Mouse (Mus musculus) urinary bladder, adult 18-20 months (tissue): ENCODE measurements around the gene Sptlc2.
"Not testable (repeated sequence)": the region's sequence is repeated elsewhere in the genome, so short reads cannot be mapped to it uniquely, and the experiment has no call there.

Source experiments
- DNase-seq, 2 experiments: peaks; one replicate each; pipeline ENCODE4 v3.0.0; 2022; ENCODE audit warnings: low spot score in 2 of 2, mixed read lengths in 2 of 2

Sptlc2 gene

DNA sequence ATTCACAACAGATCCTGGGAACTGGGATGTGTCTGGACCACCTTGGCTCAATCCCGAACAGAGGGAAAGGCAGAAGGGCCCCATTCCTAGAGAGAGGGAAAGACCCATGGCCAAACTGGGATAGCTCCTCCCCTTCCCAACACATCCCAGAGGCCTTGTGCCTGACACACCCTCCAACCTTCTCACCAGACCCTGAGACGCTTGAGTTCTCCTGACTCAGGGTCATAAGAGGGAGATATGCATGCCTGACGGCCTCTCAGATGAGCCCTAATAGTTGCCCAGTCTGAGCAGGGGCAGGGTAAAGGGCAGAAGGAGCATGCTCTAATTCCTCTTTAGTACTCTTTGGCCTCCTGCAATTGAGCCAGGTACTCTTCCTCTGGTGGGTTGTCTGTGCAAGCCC, 108.8 kb downstream of the Sptlc2 start:
- no peak for DNase-seq

DNA sequence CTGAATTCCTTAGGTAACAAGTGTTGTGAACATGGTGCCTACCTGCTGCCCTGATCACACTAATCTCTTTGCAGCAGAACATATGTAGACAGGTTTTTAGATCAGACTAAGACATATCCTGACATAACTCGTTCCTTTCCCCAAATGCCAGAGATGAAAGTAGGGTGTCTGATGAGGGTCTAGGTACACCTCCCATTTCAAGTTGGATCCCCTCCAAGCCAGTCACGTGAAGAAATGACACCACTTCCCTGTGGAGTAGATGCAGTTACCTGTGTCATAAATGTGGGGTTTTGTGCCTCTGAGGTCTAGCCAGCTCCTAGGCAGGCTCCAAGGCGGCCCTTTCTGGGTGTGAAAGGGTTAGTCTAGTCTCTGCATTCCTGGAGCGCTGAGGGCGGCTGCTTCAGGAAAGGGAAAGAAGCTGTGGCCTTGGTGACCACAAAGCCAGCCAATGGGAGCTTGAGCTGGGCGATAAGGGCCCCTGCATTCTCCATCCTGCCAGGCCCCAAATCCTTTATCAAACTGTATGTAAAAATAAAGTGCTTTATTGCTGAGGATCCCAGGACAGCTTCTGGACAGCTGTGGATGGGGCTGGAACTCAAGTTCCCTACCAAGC, 109.9 kb downstream of the Sptlc2 start:
- no peak for DNase-seq

DNA sequence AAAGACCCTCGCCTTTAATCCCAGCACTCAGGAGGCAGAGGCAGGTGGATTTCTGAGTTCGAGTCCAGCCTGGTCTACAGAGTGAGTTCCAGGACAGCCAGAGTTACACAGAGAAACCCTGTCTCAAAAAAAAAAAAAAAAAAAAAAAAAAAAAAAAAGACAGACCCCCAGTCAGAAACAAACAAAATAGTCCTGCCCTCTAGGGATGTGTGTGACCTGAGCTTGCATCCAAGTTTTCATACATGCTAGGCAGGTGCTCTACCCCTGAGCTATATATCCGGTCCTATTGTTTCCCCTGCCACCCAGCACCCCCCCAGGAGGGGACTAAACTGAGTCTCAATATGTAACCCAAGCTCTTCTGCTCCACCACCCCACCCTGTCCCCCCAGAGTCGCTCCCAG, 110.9 kb downstream of the Sptlc2 start:
- DNase-seq, result not testable (repeated sequence)

DNA sequence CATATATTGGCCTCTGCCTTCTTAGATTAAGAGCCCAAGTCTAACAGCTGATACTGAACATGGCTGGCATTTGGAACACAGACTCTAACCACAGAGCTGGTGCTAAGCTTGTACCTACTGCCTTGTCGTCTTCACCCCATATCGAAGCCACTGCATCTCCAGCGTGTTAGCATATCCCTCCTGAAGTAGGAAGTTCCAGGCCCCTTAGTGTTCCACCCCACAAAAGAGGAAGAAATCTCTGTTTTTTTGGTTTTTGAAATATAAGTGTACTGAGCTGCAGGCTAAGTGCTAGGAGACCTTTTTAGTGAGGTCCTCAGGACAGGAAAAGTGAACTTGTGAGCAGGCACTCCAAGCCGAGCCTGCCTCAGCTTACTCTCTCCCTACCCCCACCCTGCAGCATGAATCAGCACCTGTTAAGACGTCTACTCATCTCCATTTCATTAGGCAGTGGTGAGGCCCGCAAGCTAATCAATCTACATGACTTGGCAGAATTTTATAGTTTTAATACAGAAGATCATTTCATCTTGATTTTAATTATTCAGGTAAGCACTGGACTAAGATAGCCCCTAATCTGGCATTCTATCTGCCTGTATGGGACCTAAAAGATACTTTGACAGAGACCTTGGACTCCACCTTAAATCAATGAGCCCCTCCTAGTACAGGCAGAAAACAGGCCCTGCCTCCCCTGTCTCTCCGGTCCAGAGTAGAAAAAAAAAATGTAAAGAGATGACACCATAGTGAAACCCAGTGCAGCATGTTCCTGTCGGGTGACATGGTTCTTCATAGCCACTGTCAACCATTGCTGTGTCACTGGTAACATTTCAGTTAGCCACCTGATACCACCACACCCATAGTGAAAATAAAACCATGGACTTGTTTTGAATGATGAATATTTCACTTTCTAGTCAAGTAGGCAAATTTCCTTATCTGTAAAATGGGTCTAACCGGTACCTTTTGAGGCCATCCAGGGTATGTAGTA, 113.0 kb downstream of the Sptlc2 start:
- no peak for DNase-seq

DNA sequence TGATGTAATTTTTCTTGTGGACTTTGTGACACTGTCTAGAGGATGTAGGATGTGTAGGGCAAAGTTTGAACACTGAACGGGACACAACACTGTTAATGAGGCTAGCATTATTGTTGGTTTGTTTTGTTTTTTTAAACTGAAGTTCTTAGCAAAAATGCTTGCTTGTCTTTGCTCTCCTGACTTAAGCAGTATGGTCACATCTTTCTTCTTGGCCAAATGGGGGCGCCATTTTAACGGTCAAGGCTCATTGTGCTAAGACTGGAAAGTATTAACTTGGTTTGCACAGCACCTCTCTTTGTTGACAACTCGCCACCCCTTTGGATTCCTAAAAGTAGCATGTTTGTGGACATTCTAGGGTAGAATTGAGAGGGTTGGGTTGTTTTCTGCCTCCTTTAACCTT, 120.5 kb downstream of the Sptlc2 start:
- no peak for DNase-seq

DNA sequence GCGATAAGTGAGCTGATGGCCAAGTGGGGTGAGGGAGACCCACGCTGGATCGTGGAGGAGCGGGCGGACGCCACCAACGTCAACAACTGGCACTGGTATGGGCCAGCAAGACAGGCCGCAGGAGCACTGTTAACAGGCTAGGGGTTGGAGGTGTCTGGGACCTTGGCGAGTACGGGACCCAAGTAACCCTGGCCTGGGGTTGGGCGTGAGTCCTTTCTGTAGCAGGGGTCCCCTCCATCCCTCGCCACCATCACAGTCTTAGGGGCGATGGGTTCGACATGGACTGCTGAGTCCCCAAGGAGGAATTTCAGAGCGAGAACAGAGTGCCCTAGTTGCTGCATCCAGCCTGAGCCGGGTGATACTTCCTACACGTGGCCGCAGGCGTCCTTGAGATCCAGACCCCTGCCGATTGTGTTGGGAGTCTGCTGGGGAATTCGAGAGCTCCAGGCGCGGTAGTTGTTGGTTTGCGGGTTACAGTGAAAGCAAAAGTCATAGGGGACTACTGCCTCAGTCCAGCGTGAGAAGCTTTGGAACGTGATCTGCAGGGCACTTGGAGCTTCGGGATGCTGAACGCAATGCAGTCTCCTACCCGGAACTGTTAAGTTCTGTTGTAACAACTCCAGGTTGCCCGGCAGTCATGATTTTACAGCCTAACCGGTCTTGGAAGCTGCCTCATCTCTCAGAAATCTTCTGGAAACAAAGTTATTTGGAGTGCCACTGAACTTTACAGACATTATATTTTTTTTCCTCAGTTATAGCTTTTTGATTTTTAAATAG, 121.1 kb downstream of the Sptlc2 start:
- DNase-seq, result no peak

DNA sequence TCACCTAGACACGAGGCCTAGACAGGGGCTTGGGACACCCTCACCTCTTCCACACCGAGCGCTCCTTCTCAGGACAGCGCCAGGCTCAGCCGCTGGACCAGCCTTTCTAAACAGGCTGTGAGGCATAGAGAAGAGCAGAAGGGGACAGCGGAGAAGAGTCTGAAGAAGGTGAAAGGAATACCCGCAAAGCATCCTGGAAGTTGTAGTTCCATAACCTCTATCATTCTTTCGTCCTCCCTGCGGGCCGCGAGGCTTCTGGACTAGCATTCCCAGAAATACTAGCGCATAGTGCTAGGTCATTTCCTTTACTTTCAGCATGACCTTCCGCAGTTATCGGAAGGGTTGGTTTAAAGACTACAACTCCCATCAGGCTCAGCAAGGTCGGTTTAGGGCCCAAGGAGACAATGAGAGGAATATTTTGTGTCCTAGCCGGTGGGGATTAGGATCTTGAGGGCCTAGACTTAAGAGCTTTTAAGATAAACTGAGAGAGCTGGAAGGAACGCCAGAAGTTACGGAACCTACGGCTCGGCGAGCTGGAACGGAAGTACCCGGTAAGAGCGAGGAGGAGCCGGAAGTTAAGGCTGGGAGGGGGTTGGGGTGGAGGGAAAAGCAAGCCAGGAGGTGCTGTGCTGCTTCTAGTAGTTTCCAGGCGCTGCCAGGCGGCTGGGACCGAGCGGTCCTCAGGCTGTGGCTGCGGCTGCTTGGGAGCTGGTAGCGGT, 121.9 kb downstream of the Sptlc2 start, which contains the start of the genes Vipas39 and Ahsa1:
Gene Vipas39, minus strand, starts transcription at position 149 of the 719 bp plus-strand sequence.
Gene Ahsa1, plus strand, starts transcription at position 372 of the 719 bp plus-strand sequence.
- peak; percentile 73 to 83 for DNase-seq

DNA sequence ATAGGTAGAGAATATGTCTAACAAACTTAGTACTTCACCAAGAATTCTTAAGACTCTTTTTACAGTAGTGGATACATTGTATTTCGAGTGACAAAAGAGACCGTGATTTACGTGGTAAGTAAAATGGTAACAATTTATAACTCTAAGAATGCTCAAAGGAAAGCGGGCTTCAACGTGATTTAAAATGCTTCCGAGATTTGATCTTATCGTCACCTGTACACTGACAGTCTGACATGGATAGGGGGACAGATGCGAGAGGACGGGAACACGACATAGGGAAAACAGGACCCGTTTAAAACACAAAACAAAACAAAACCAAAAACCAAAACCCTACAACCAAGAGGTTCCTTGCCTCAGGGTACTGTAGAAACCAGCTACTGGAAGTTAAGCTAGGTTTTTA, 122.7 kb downstream of the Sptlc2 start:
- DNase-seq, result no peak

DNA sequence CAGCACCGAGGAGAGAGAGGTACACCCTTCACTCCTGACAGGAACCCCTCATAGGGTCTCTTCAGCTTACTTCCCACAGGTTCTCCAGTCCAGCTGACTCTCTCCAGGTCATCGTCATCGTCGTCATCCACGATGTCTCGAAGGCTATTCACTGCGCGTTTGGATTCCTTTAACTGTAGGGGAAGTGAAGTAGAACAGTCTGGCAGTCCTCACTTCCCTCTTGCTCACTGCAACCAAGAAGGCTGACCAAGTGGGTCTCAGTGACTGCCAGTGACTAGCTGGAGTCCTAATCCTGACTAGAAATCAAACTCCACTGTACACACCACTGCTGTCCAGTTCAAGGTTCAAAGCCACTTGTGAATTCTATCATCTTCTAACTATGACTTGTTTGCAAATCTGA, 127.6 kb downstream of the Sptlc2 start:
- DNase-seq, result no peak

DNA sequence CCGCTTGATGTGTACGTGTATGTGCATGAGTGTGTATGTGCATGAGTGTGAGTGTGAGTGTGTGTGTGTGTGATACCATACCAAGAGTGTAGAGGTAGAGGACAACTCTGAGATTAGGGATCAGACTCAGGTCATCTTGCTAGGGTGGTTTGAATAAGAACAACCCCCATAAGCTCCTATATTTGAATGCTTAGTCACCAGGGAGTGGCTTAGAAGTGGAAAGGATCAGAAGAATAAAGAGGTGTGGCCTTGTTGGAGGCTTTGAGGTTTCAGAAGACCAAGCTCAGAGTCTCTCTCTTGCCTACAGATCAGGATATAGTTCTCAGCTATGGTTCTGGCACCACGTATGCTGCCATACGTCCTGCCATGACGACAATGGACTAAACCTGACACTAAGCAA, 131.5 kb downstream of the Sptlc2 start:
- no peak for DNase-seq
